Mouse (Mus musculus) olfactory bulb, adult 2 months (tissue): ENCODE data around the gene Tepsin. TPM values are rescaled to one million over a fixed set of nuclear protein-coding genes. Genes with fewer than 3 reads are reported as not detected.

Experiments
- H3K27ac ChIP-seq: fragments of 200-500 bp; 2 replicates; pipeline ENCODE4 v1.5.1; 2012; ENCODE audit warnings: low read depth, low read length; ENCODE audit not compliant: insufficient read depth
- H3K4me1 ChIP-seq: fragments of 200-500 bp; 2 replicates; pipeline ENCODE4 v1.6.1; 2012; ENCODE audit warnings: low read length; ENCODE audit not compliant: control insufficient read depth, insufficient read depth
- H3K4me3 ChIP-seq: fragments of 200-500 bp; 2 replicates; pipeline ENCODE4 v1.5.1; 2012; ENCODE audit warnings: mild to moderate bottlenecking, low read depth, low read length, moderate library complexity; ENCODE audit not compliant: insufficient read depth
- CTCF ChIP-seq: fragments of 200-500 bp; IDR thresholded peaks from 2 replicates; pipeline ENCODE4 v1.5.1; 2012; ENCODE audit warnings: low read depth, mild to moderate bottlenecking, low read length, moderate library complexity; ENCODE audit not compliant: insufficient read depth
- POLR2A ChIP-seq: fragments of 200-500 bp; IDR thresholded peaks from 2 replicates; pipeline ENCODE4 v1.6.1; 2012; ENCODE audit warnings: mild to moderate bottlenecking, low read depth, low read length, moderate library complexity; ENCODE audit not compliant: insufficient read depth
- WGBS: fragments of 180-500 bp; shearing (Covaris S2); methylation state at CpG from one replicate; pipeline ENCODE4 v1.1.7; 2018; 5-methylcytosine and 5-hydroxymethylcytosine counted together
- polyA plus RNA-seq: library from polyadenylated mRNA; stranded (reverse); fragments of >200 nt; gene quantifications from 2 replicates; pipeline ENCODE4 v1.2.4, GENCODE M21; 2012; ENCODE audit warnings: low replicate concordance; ENCODE audit not compliant: missing spikeins, insufficient read depth, insufficient read length

The Tepsin gene
- polyA plus RNA-seq, 1 experiment: not detected

GRCm38 (mm10) chr11:120053846-120054245, 44.7 kb downstream of the Tepsin start:
- Histone ChIP-seq H3K27ac (no peak overlapping the region), H3K4me1 (peaks cover 20% of the 10 kb centered on the region), H3K4me3 (no peak overlapping the region)
- 89% methylated on average over 4 of the region's 4 CpGs for WGBS
- TF ChIP-seq POLR2A: no peak
- no peak for TF ChIP-seq CTCF

GRCm38 (mm10) chr11:120052274-120052673, 46.3 kb downstream of the Tepsin start:
- TF ChIP-seq CTCF (no peak), POLR2A (no peak)
- peaks cover 33% of the 10 kb centered on the region for H3K4me1 ChIP-seq
- no peak overlapping the region for H3K4me3 ChIP-seq
- H3K27ac ChIP-seq: no peak overlapping the region
- whole genome bisulfite sequencing: 65% methylated on average over 9 of the region's 9 CpGs

- TF ChIP-seq CTCF: no peak
- no peak for TF ChIP-seq POLR2A
- WGBS: 35% methylated on average over 14 of the region's 14 CpGs
- Histone ChIP-seq H3K4me1 (peaks cover 30% of the 10 kb centered on the region), H3K4me3 (no peak overlapping the region), H3K27ac (0 out of 2 replicates have a peak overlapping the region, but pooled peaks have one; percentile 8)
Observed at GRCm38 (mm10) chr11:120051124-120051811, 47.3 kb downstream of the Tepsin start.

- WGBS: 90% methylated on average over 8 of the region's 8 CpGs
- Histone ChIP-seq H3K4me1 (peaks cover 41% of the 10 kb centered on the region), H3K4me3 (no peak overlapping the region), H3K27ac (no peak overlapping the region)
- TF ChIP-seq POLR2A: no peak
- no peak for TF ChIP-seq CTCF
Observed at GRCm38 (mm10) chr11:120049067-120049466, 49.5 kb downstream of the Tepsin start.

- Histone ChIP-seq H3K27ac (peak overlapping the region; percentile 80), H3K4me1 (peaks cover 49% of the 10 kb centered on the region), H3K4me3 (peak overlapping the region; percentile 63)
- TF ChIP-seq CTCF (peak; percentile 45), POLR2A (peak; percentile 43; the same call in 1 of the 2 replicates)
- WGBS: 2% methylated on average over 23 of the region's 23 CpGs
Observed at GRCm38 (mm10) chr11:120048252-120048556, 50.3 kb downstream of the Tepsin start.

- H3K4me1 ChIP-seq: peaks cover 52% of the 10 kb centered on the region
- peak overlapping the region; percentile 80 for H3K27ac ChIP-seq
- H3K4me3 ChIP-seq: peak overlapping the region; percentile 63
- no peak for TF ChIP-seq CTCF
- TF ChIP-seq POLR2A: no peak
- WGBS: 9% methylated on average over 23 of the region's 23 CpGs
Observed at GRCm38 (mm10) chr11:120047531-120048251, 50.8 kb downstream of the Tepsin start.

GRCm38 (mm10) chr11:120046553-120047191, 51.9 kb downstream of the Tepsin start, which contains the start of gene Aatk:
TSS of gene Aatk (minus strand) at chr11:120047167.
- H3K27ac ChIP-seq: peak within 1 kb of the TSS; percentile 95
- WGBS: under 1% methylated on average over 61 of the region's 63 CpGs
- TF ChIP-seq POLR2A (peak; percentile 75; the same call in 1 of the 2 replicates), CTCF (no peak)
- H3K4me1 ChIP-seq: peaks cover 58% of the 10 kb centered on the region
- H3K4me3 ChIP-seq: peak within 1 kb of the TSS; percentile 63

- H3K27ac ChIP-seq: peak overlapping the region; percentile 95
- peak overlapping the region; percentile 63 for H3K4me3 ChIP-seq
- no peak for TF ChIP-seq POLR2A
- no peak for TF ChIP-seq CTCF
- peaks cover 58% of the 10 kb centered on the region for H3K4me1 ChIP-seq
- 9% methylated on average over 11 of the region's 11 CpGs for WGBS
Observed at GRCm38 (mm10) chr11:120045839-120046552, 52.5 kb downstream of the Tepsin start.

- TF ChIP-seq POLR2A (no peak), CTCF (no peak)
- peak overlapping the region; percentile 63 for H3K4me3 ChIP-seq
- 24% methylated on average over 4 of the region's 4 CpGs for WGBS
- H3K27ac ChIP-seq: peak overlapping the region; percentile 95
- peaks cover 62% of the 10 kb centered on the region for H3K4me1 ChIP-seq
Observed at GRCm38 (mm10) chr11:120045341-120045740, 53.2 kb downstream of the Tepsin start.
